Mouse (Mus musculus): ENCODE measurements around the gene Echs1. TPM values are rescaled to one million over a fixed set of nuclear protein-coding genes. Genes with fewer than 3 reads are reported as not detected.
"Not testable (repeated sequence)": the region's sequence is repeated elsewhere in the genome, so short reads cannot be mapped to it uniquely, and the experiment has no call there.

Echs1 gene
- 100 to 1,000 TPM; 113 to 159 (median 136) TPM for total RNA-seq (2022)

GRCm38 (mm10) chr7:140116329-140117054 is at the start of gene Echs1:
Echs1 (minus strand) TSS chr7:140116476.
- peak; percentile 85 to 90 for DNase-seq (ENCODE audit: low spot score in 2 of 2)

GRCm38 (mm10) chr7:140164664-140165063 is 48.4 kb upstream of the Echs1 start, which contains the start of gene Olfr522:
Olfr522 (minus strand) TSS chr7:140164764.
- no peak for DNase-seq (ENCODE audit: low spot score in 2 of 2)

DNA sequence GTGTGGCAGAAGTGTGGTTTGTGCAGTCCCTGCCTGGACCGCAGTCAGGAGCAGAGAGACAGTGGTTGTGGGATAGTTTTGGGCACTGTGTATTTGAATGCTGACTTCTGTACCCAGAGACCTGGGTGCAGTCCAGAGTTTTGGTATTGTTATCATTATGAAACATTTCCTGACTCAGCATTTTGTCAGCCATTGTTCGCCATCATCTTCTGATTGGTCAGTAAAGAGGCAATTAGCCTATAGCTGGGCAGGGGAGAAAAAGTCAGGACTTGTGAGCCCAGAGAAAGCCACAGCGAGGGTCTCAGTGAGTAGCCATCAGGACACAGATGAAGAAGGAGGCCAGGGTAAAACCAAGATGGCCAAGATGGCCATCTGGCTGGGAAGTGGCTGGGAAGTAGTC is 44.1 kb upstream of the Echs1 start:
- no peak for DNase-seq (ENCODE audit: low spot score in 2 of 2)

DNA sequence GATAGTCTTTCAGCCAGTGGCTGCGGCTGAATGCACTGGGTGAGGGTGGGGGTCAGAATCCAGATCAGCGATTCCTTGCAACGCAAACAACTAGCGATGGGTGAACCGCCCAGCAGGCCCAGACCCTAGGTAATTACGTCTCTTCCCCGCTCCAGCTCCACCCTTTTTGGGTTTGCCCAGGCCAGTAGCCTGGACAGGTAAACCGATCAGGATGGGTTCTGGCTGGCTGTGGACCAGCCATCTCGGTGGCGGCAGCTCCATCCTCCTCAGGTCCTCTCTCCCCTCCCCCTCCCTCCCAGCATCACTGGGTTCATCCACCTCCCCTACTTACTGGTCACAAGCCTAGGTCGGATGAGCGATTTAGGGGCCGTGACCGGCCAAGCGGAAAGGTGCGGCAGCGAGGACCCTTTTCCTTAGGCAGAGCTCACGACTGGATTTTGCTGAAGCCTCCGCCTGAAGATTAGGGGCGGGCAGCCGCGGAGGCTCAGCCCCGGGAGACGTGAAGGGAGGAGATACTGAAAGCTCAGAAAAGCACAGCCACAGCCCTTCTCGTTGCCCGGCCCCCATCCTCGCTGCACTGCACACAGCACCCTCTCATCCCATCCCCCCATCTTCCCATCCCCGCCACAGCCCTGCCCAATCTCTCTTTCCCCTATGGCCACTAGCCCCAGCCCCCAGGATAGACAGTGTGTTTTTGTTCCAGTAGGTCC is 38.1 kb upstream of the Echs1 start, which contains the start of gene Sprn:
Gene Sprn (minus strand): TSS at position 660 of the 710 bp plus-strand sequence.
- DNase-seq (ENCODE audit: low spot score in 2 of 2), result no peak

- no peak for DNase-seq (ENCODE audit: low spot score in 2 of 2)
Observed at GRCm38 (mm10) chr7:140153829-140154217, 37.5 kb upstream of the Echs1 start.

GRCm38 (mm10) chr7:140153383-140153782 is 37.1 kb upstream of the Echs1 start:
- no peak for DNase-seq (ENCODE audit: low spot score in 2 of 2)

- DNase-seq (ENCODE audit: low spot score in 2 of 2), result no peak
Observed at GRCm38 (mm10) chr7:140144550-140144949, 28.3 kb upstream of the Echs1 start.

- peak in 1 of 2 experiments; percentile 44 for DNase-seq (ENCODE audit: low spot score in 2 of 2)
Observed at GRCm38 (mm10) chr7:140141350-140141749, 25.1 kb upstream of the Echs1 start.

GRCm38 (mm10) chr7:140138021-140138310 is 21.7 kb upstream of the Echs1 start:
- DNase-seq (ENCODE audit: low spot score in 2 of 2), result no peak

DNA sequence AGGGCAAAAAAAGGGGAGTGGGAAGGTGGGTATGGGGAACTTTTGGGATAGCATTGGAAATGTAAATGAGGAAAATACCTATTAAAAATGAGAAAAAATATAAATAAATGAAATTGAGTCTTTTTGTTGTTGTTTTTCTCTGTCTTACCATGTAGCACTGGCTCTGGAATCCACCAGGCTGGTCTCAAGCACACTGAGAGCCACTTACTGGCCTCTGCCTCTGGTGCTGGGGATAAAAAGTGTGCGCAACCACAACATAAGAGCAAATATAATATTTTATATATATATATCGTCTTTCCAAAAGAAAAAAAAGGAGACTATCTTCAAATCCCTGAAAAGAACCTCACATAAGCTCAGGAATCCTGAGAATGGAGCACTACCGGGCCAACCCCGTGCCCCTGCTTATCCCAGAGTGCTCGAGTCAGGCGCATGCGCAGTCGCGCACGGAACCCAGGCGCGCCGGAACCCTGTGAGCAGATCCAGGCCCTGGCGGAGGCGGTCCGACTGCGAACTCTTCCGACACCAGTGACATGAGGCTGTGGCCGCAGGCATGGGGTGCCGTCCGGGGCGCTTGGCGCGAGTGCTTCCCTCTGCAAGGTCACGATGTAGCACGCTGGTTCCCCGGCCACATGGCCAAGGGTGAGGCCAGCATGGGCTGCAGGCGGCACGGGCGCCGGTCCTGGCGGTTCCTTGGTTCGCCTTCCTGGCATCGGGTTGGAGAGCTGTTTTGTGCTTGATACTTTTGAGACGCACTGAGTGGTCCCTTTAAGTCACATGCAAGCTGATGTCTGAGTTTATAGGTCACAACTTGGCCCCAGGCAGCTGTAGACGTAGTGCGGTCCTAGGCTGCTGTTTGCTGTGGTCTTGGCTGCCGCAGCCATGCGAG is 21.1 kb upstream of the Echs1 start, which contains the start of gene Mtg1:
Gene Mtg1 (plus strand): TSS at position 430 of the 886 bp plus-strand sequence.
- peak; percentile 96 for DNase-seq (ENCODE audit: low spot score in 2 of 2)

GRCm38 (mm10) chr7:140135106-140135770 is 19.0 kb upstream of the Echs1 start:
- DNase-seq (ENCODE audit: low spot score in 2 of 2), result no peak

- not testable (repeated sequence) for DNase-seq (ENCODE audit: low spot score in 2 of 2)
Observed at GRCm38 (mm10) chr7:140134033-140134432, 17.8 kb upstream of the Echs1 start.

- DNase-seq (ENCODE audit: low spot score in 2 of 2), result not testable (repeated sequence)
Observed at GRCm38 (mm10) chr7:140132184-140132583, 15.9 kb upstream of the Echs1 start.

DNA sequence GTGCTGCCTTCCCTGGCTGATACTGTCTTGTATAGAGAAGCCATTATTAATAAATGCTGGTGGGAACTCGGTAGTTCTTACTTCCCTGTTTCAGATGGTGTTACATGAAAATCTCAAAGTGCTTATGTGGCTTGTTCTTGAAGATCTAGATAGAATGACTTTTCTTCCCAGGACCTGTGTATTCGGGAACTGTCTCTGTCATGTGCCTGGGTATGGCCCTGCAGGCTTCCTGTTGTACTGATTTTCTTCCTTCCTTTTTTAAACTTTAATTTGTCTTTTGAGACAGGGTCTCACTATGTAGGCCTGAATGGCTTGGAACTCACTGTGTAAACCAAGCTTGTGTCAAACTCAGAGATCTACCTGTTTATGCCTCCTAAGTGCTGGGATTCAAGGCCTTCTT is 11.6 kb upstream of the Echs1 start:
- no peak for DNase-seq (ENCODE audit: low spot score in 2 of 2)

GRCm38 (mm10) chr7:140126934-140127333 is 10.7 kb upstream of the Echs1 start:
- DNase-seq (ENCODE audit: low spot score in 2 of 2), result no peak

DNA sequence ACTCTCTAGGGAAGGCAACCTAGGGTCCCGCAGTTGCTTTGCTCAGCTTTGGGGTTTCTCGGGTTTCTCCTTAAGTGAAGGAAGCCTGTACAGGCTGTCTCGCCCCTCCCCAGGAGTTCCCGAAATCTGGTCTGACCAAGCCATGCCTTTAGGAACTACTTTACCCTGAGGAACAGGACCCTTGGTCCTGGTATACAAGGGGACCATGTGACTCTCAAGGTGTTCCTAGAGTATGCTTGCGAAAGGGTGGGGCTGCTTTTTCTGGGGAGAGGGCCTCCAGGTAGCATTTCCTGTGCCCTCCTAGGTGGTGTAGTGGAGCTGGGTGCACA is 9.7 kb upstream of the Echs1 start:
- DNase-seq (ENCODE audit: low spot score in 2 of 2), result no peak

- peak; percentile 91 for DNase-seq (ENCODE audit: low spot score in 2 of 2)
Observed at GRCm38 (mm10) chr7:140125278-140126021, 9.2 kb upstream of the Echs1 start.

- no peak for DNase-seq (ENCODE audit: low spot score in 2 of 2)
Observed at GRCm38 (mm10) chr7:140124382-140124781, 8.1 kb upstream of the Echs1 start.

DNA sequence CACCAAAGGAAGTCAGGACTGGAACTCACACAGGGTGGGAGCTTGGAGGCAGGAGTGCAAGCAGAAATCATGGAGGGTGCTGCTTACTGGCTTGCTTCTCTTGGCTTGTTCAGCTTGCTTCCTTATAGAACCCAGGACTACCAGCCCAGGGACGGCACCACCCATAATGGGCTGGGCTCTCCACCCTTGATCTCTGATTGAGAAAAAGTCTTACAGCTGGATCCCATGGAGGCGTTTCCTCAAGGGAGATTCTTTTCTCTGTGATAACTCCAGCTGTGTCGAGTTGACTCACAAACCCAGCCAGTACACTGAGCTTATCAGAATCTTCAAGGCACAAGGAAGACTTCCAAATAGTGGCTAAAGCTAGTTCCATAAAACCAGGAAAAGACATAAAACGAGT is 6.5 kb upstream of the Echs1 start:
- no peak for DNase-seq (ENCODE audit: low spot score in 2 of 2)

DNA sequence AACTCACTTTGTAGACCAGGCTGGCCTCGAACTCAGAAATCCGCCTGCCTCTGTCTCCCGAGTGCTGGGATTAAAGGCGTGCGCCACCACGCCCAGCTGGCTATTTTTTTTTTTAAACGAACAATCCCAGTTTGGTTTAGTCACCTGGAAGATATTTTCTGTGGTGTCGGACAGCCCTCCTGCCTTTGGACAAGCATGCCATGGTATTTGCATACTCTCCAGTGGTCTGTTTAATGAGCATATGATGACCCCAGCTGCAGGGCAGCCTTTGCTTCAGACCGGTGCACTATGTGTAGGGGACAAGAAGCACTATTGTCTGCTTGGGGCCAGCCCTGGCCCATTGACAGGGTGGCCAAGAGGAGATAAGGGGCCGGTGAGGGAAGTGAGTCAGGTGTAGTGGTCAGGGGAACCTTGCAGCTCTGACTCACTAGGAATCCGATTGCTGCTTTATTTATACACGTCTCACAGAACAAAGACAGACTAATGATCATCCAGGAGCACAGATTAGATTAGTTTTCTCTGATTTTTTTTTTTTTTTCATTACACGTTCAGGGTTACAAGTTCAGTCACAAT is 5.1 kb upstream of the Echs1 start:
- no peak for DNase-seq (ENCODE audit: low spot score in 2 of 2)
